Comparison of ENCODE assay signal across 11 mouse cellular contexts in the genomic region with DNA sequence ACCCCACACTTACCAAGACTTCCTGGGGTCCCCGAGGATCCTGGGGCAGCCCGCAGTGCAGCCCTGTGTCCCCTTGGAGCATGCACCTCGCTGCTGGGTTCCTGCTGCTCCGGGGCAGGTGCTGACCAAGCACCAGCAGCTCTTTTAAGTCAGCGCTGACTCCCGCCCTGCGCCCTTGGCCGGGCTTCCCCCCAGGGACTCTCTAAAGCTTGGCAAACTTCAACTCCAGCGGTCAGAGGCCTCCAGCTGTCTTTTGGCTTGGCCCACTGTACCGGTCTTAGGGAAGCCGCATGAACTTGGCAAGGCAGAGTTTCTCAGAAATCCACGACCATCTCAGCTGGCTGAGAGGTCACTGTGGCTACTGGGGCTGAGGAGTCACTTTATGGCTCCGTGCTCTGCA. TPM values are rescaled to one million over a fixed set of nuclear protein-coding genes. Genes with fewer than 3 reads are reported as not detected.
DNase-seq lines count a peak whose midpoint lies in the region; ATAC-seq and TF ChIP-seq lines count a peak whose summit lies in the region.
"Had no signal": no experiment of that assay in that cellular context is flagged by ENCODE, and none has a peak within 500 bp of the region (broad histone marks: within the 10 kb centered on the region; RNA-seq: fewer than 3 reads in every experiment).

A gene (minus strand): TSS at position 111 of the 400 bp plus-strand sequence.

- no peak for TF ChIP-seq POLR2A in kidney, adult 2 months (IDR thresholded peaks at IDR 0.05; ENCODE audit: low read depth, low read length)

- WGBS in kidney, adult 2 months: 11% methylated on average over 13 of the region's 13 CpGs

- no peaks in the 10 kb centered on the region for H3K36me3 ChIP-seq in kidney, adult 2 months (ENCODE audit: control insufficient read depth, insufficient read depth, low read length)
- H3K36me3 ChIP-seq: embryonic facial prominence, embryonic 12.5 days had no signal

- ATAC-seq in activated CD4-positive, CD25-positive, alpha-beta regulatory T cell, adult 4 months: no peak

- peak; percentile 57 for DNase-seq in adrenal gland, adult 8-10 months
- DNase-seq in gastrocnemius, postnatal 14 days: peak; percentile 64
- DNase-seq in kidney, adult 2 months: peak; percentile 80
- peak; percentile 38 for DNase-seq in lung, postnatal 25 days (ENCODE audit: low spot score)
- no peak for DNase-seq in layer of hippocampus, adult 9-10 months (ENCODE audit: low spot score)
- no peak for DNase-seq in frontal cortex, postnatal 25 days (ENCODE audit: low spot score in 2 of 2)
- no peak for DNase-seq in layer of hippocampus, adult 9-11 months
- DNase-seq: layer of hippocampus, postnatal 36 days had no signal

- TF ChIP-seq CTCF in kidney, adult 2 months (conservative IDR thresholded peaks at IDR 0.05; ENCODE audit: insufficient read depth, insufficient read length, low read depth, low read length): no peak

- no peaks in the 10 kb centered on the region for H3K27me3 ChIP-seq in kidney, adult 2 months (replicated peaks; ENCODE audit: control insufficient read depth, insufficient read depth, low read length)
- H3K27me3 ChIP-seq: embryonic facial prominence, embryonic 12.5 days had no signal

- H3K27ac ChIP-seq in kidney, adult 2 months (ENCODE audit: insufficient read depth, low read depth, low read length): no peak within 1 kb of the TSS
- H3K27ac ChIP-seq: embryonic facial prominence, embryonic 12.5 days had no signal

- no peak within 1 kb of the TSS for H3K4me3 ChIP-seq in kidney, adult 2 months (ENCODE audit: insufficient read depth, low read depth, low read length)
- H3K4me3 ChIP-seq: embryonic facial prominence, embryonic 12.5 days; myocyte had no signal

- intact Hi-C loops in gastrocnemius, postnatal 14 days (cut with DNase I; ENCODE audit: low total_unique reads): no loop called here

- no peaks in the 10 kb centered on the region for H3K4me1 ChIP-seq in kidney, adult 2 months (ENCODE audit: control insufficient read depth, insufficient read depth, low read length)

RNA-seq across cellular contexts. Expression of the gene that starts here (rescaled TPM):
- total RNA-seq in adrenal gland, adult 8-10 months (2022): 1 to 10 TPM; 2.3 to 9.6 (median 5.9) TPM
- total RNA-seq in gastrocnemius, postnatal 14 days (2021): under 1 TPM; 0.44 to 0.82 TPM
- 0.23 and 0.34 TPM in 2 replicates for polyA plus RNA-seq in kidney, adult 2 months (2012; rRNA removed)
- polyA plus RNA-seq in activated CD4-positive, CD25-positive, alpha-beta regulatory T cell, adult 4 months (2017; shearing (Covaris generic)): not detected
- polyA plus RNA-seq: myocyte had no signal

Comparison
In these comparisons a context has a peak if more than half of its experiments do, and no peak if none do; other contexts are left out.
1. Peak in DNase-seq in gastrocnemius, postnatal 14 days; RNA of the gene not detected or under 1 TPM.
2. Peak in DNase-seq in kidney, adult 2 months; RNA of the gene not detected or under 1 TPM.
3. DNase-seq: peak in adrenal gland, adult 8-10 months (single experiment) and lung, postnatal 25 days (single experiment); none in layer of hippocampus, adult 9-10 months (single experiment), frontal cortex, postnatal 25 days (0 of 2) and layer of hippocampus, adult 9-11 months (single experiment).